Mouse (Mus musculus): ENCODE data around the gene Pkd1l3. TPM values are rescaled to one million over a fixed set of nuclear protein-coding genes. Genes with fewer than 3 reads are reported as not detected.
A peak's percentile ranks its signal among the peaks of the same experiment; 100 is the strongest.

The Pkd1l3 gene
- total RNA-seq, 2 experiments from 2014 or later: 0.93 to 2.0 TPM

- DNase-seq (ENCODE audit: low spot score in 2 of 2): no peak
Observed at GRCm38 (mm10) chr8:109615569-109615968, 1.3 kb downstream of the Pkd1l3 start.

GRCm38 (mm10) chr8:109628638-109629037 is 14.3 kb downstream of the Pkd1l3 start:
- DNase-seq (ENCODE audit: low spot score in 2 of 2): no peak

GRCm38 (mm10) chr8:109632498-109632897 is 18.2 kb downstream of the Pkd1l3 start:
- peak in 1 of 2 experiments; percentile 53 for DNase-seq (ENCODE audit: low spot score in 2 of 2)

GRCm38 (mm10) chr8:109635146-109635545 is 20.8 kb downstream of the Pkd1l3 start:
- DNase-seq (ENCODE audit: low spot score in 2 of 2): no peak

- no peak for DNase-seq (ENCODE audit: low spot score in 2 of 2)
Observed at GRCm38 (mm10) chr8:109638851-109639250, 24.5 kb downstream of the Pkd1l3 start.

- DNase-seq (ENCODE audit: low spot score in 2 of 2): no peak
Observed at GRCm38 (mm10) chr8:109640410-109640809, 26.1 kb downstream of the Pkd1l3 start.

- no peak for DNase-seq (ENCODE audit: low spot score in 2 of 2)
Observed at GRCm38 (mm10) chr8:109641236-109641635, 26.9 kb downstream of the Pkd1l3 start.

- DNase-seq (ENCODE audit: low spot score in 2 of 2): no peak
Observed at GRCm38 (mm10) chr8:109647331-109647730, 33.0 kb downstream of the Pkd1l3 start.

- no peak for DNase-seq (ENCODE audit: low spot score in 2 of 2)
Observed at GRCm38 (mm10) chr8:109648469-109648868, 34.2 kb downstream of the Pkd1l3 start.

GRCm38 (mm10) chr8:109650801-109651200 is 36.5 kb downstream of the Pkd1l3 start:
- no peak for DNase-seq (ENCODE audit: low spot score in 2 of 2)

GRCm38 (mm10) chr8:109656860-109657259 is 42.5 kb downstream of the Pkd1l3 start:
- peak in 1 of 2 experiments; percentile 46 for DNase-seq (ENCODE audit: low spot score in 2 of 2)

- peak in 1 of 2 experiments; percentile 81 for DNase-seq (ENCODE audit: low spot score in 2 of 2)
Observed at GRCm38 (mm10) chr8:109662328-109662727, 48.0 kb downstream of the Pkd1l3 start.

GRCm38 (mm10) chr8:109666616-109667015 is 52.3 kb downstream of the Pkd1l3 start:
- peak in 1 of 2 experiments; percentile 58 for DNase-seq (ENCODE audit: low spot score in 2 of 2)

GRCm38 (mm10) chr8:109672656-109673055 is 58.3 kb downstream of the Pkd1l3 start:
- DNase-seq (ENCODE audit: low spot score in 2 of 2): no peak

GRCm38 (mm10) chr8:109673596-109673995 is 59.3 kb downstream of the Pkd1l3 start:
- DNase-seq (ENCODE audit: low spot score in 2 of 2): no peak

- peak in 1 of 2 experiments; percentile 47 for DNase-seq (ENCODE audit: low spot score in 2 of 2)
Observed at GRCm38 (mm10) chr8:109675896-109676643, 61.8 kb downstream of the Pkd1l3 start.

- no peak for DNase-seq (ENCODE audit: low spot score in 2 of 2)
Observed at GRCm38 (mm10) chr8:109681535-109681934, 67.2 kb downstream of the Pkd1l3 start.

GRCm38 (mm10) chr8:109682120-109682519 is 67.8 kb downstream of the Pkd1l3 start:
- no peak for DNase-seq (ENCODE audit: low spot score in 2 of 2)

- no peak for DNase-seq (ENCODE audit: low spot score in 2 of 2)
Observed at GRCm38 (mm10) chr8:109687248-109687647, 72.9 kb downstream of the Pkd1l3 start.

- DNase-seq (ENCODE audit: low spot score in 2 of 2): no peak
Observed at GRCm38 (mm10) chr8:109691769-109692168, 77.5 kb downstream of the Pkd1l3 start.

- DNase-seq (ENCODE audit: low spot score in 2 of 2): no peak
Observed at GRCm38 (mm10) chr8:109692443-109693145, 78.3 kb downstream of the Pkd1l3 start.

- peak; percentile 96 to 98 for DNase-seq (ENCODE audit: low spot score in 2 of 2)
Observed at GRCm38 (mm10) chr8:109693146-109693900, 79.0 kb downstream of the Pkd1l3 start, which contains the start of gene Ist1. TSS of gene Ist1 (minus strand) at chr8:109693260.
